Mouse (Mus musculus) thymus, adult 2 months (tissue): Measurements from ENCODE around the gene Zfp597. TPM values are rescaled to one million over a fixed set of nuclear protein-coding genes. Genes with fewer than 3 reads are reported as not detected.
"Not testable (repeated sequence)": the region's sequence is repeated elsewhere in the genome, so short reads cannot be mapped to it uniquely, and the experiment has no call there.

Source experiments
- DNase-seq: peaks from one replicate; pipeline ENCODE4 v3.0.0; 2021
- H3K27ac ChIP-seq: fragments of 200-500 bp; 2 replicates; pipeline ENCODE4 v1.5.1; 2012; ENCODE audit warnings: low read length, control low read depth; ENCODE audit not compliant: control insufficient read depth, insufficient read depth
- H3K27me3 ChIP-seq: fragments of 200-500 bp; 2 replicates; pipeline ENCODE4 v1.6.1; 2012; ENCODE audit warnings: mild to moderate bottlenecking, low read length, moderate library complexity, mixed read lengths; ENCODE audit not compliant: control insufficient read depth, insufficient read depth
- H3K36me3 ChIP-seq: fragments of 200-500 bp; 2 replicates; pipeline ENCODE4 v1.6.1; 2012; ENCODE audit warnings: mild to moderate bottlenecking, low read length, moderate library complexity; ENCODE audit not compliant: control insufficient read depth, insufficient read depth
- H3K4me1 ChIP-seq: fragments of 200-500 bp; replicated peaks from 2 replicates; pipeline ENCODE4 v1.6.1; 2012; ENCODE audit warnings: low read length; ENCODE audit not compliant: control insufficient read depth, insufficient read depth
- H3K4me3 ChIP-seq: fragments of 200-500 bp; 2 replicates; pipeline ENCODE4 v1.5.1; 2012; ENCODE audit warnings: mild to moderate bottlenecking, low read length, control low read depth, moderate library complexity; ENCODE audit not compliant: control insufficient read depth, insufficient read depth
- CTCF ChIP-seq: fragments of 200-500 bp; IDR thresholded peaks from 2 replicates; pipeline ENCODE4 v1.5.1; 2012; ENCODE audit warnings: mild to moderate bottlenecking, control low read depth, low read length, moderate library complexity, borderline replicate concordance; ENCODE audit not compliant: control insufficient read depth, poor library complexity, insufficient read depth; ENCODE audit errors: extremely low read depth
- POLR2A ChIP-seq: fragments of 200-500 bp; IDR thresholded peaks from 2 replicates; pipeline ENCODE4 v1.6.1; 2012; ENCODE audit warnings: mild to moderate bottlenecking, low read length, control low read depth, moderate library complexity; ENCODE audit not compliant: control insufficient read depth, poor library complexity, insufficient read depth; ENCODE audit errors: extremely low read depth
- WGBS: fragments of 180-500 bp; shearing (Covaris S2); methylation state at CpG from one replicate; pipeline ENCODE4 v1.1.7; 2018; 5-methylcytosine and 5-hydroxymethylcytosine counted together
- polyA plus RNA-seq: library from polyadenylated mRNA; depleted of rRNA; stranded (reverse); fragments of >200 nt; gene quantifications from 2 replicates; pipeline ENCODE4 v1.2.3, GENCODE M21; 2012; rRNA removed

The Zfp597 gene
- polyA plus RNA-seq, 1 experiment: 7.5 TPM

- no peaks in the 10 kb centered on the region for H3K4me1 ChIP-seq
- WGBS: 91% methylated on average over 2 of the region's 2 CpGs
- H3K4me3 ChIP-seq: no peak overlapping the region
- TF ChIP-seq POLR2A: no peak
- TF ChIP-seq CTCF: no peak
- no peak overlapping the region for H3K27ac ChIP-seq
- DNase-seq: no peak
- H3K27me3 ChIP-seq: no peaks in the 10 kb centered on the region; the same call in 1 of the 2 replicates
- no peaks in the 10 kb centered on the region for H3K36me3 ChIP-seq
Observed at GRCm38 (mm10) chr16:3835461-3835860, 48.9 kb downstream of the Zfp597 start.

GRCm38 (mm10) chr16:3830588-3831109, 53.7 kb downstream of the Zfp597 start, which contains the start of gene Olfr15:
Gene Olfr15, plus strand, starts transcription at chr16:3830878.
- Histone ChIP-seq H3K4me1 (no peaks in the 10 kb centered on the region), H3K36me3 (no peaks in the 10 kb centered on the region), H3K27me3 (no peaks in the 10 kb centered on the region), H3K27ac (no peak within 1 kb of the TSS), H3K4me3 (no peak within 1 kb of the TSS)
- DNase-seq: no peak
- no peak for TF ChIP-seq POLR2A
- TF ChIP-seq CTCF: no peak

DNA sequence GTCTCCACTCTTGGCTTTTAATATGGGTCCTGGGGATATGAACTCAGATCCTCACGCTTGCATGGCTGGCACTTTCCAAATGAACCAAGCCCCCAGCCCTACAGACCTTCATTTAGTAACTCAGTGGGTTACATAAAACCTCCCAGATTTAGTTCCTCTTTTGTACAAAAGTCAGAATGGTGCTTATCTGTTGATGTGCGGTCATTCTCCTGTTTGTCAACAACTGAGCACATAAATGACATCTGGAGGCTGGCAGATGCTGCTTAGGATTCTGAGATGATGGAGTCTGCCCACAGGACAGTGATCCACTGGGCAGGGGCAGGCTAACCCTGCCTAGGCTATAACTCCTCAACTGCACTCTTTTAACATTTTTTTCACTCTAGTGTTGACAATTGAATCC, 54.6 kb downstream of the Zfp597 start:
- Histone ChIP-seq H3K4me1 (no peaks in the 10 kb centered on the region), H3K4me3 (no peak overlapping the region), H3K27me3 (no peaks in the 10 kb centered on the region), H3K27ac (no peak overlapping the region), H3K36me3 (no peaks in the 10 kb centered on the region)
- WGBS: 70% methylated on average over 2 of the region's 2 CpGs
- no peak for DNase-seq
- TF ChIP-seq CTCF: no peak
- TF ChIP-seq POLR2A: no peak

DNA sequence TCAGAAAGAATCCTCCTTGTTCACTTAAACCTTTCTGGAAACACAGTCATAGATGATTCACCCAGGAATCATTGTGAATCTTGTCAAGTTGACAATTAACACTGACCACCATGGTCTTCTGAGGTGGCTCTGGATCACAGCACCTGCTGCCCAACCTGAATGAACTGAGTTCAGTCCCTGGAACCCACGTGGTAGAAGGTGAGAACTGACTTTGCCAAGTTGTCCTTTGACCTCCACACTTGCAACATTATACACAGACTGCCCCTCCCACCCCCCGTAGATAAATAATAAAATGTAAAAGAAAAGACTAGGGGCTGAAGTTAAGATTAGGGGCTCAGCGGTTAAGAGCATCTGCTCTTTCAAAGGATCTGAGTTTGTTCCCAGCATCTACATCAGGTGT, 56.3 kb downstream of the Zfp597 start:
- Histone ChIP-seq H3K36me3 (no peaks in the 10 kb centered on the region), H3K4me1 (no peaks in the 10 kb centered on the region), H3K27me3 (no peaks in the 10 kb centered on the region), H3K27ac (no peak overlapping the region), H3K4me3 (no peak overlapping the region)
- no peak for DNase-seq
- WGBS: 70% methylated on average over 3 of the region's 3 CpGs
- TF ChIP-seq CTCF (no peak), POLR2A (no peak)

GRCm38 (mm10) chr16:3820202-3820601, 64.2 kb downstream of the Zfp597 start:
- Histone ChIP-seq H3K27ac (no peak overlapping the region), H3K27me3 (no peaks in the 10 kb centered on the region), H3K4me3 (no peak overlapping the region), H3K4me1 (no peaks in the 10 kb centered on the region), H3K36me3 (no peaks in the 10 kb centered on the region)
- WGBS: 92% methylated on average over 2 of the region's 2 CpGs
- TF ChIP-seq POLR2A (no peak), CTCF (no peak)
- DNase-seq: no peak

- H3K27ac ChIP-seq, H3K4me1 ChIP-seq, H3K27me3 ChIP-seq, H3K36me3 ChIP-seq, H3K4me3 ChIP-seq, DNase-seq: not testable (repeated sequence)
- 77% methylated on average over 6 of the region's 6 CpGs for WGBS
Observed at GRCm38 (mm10) chr16:3814667-3815066, 69.7 kb downstream of the Zfp597 start.

Other genes starting within 250 kb of the Zfp597 start
- gene Mefv, start 166.5 kb downstream of the Zfp597 start, polyA plus RNA-seq: 0.83 and 1.3 TPM in 2 replicates
- gene Zfp263, start 140.5 kb downstream of the Zfp597 start, polyA plus RNA-seq: 15.7 and 16.0 TPM in 2 replicates
- not detected in 2 replicates for gene Olfr15, start 53.7 kb downstream of the Zfp597 start, polyA plus RNA-seq
- 1.1 and 1.3 TPM in 2 replicates for gene Zfp174, start 37.3 kb downstream of the Zfp597 start, polyA plus RNA-seq
- 107 and 115 TPM in 2 replicates for gene Naa60, start 12.2 kb downstream of the Zfp597 start, polyA plus RNA-seq
- not detected in 2 replicates for gene Gm20695, start 87 bp upstream of the Zfp597 start, polyA plus RNA-seq
- 9.0 and 12.0 TPM in 2 replicates for gene 1700037C18Rik, start 24.1 kb upstream of the Zfp597 start, polyA plus RNA-seq
- gene Cluap1, start 24.2 kb upstream of the Zfp597 start, polyA plus RNA-seq: 19.4 and 22.9 TPM in 2 replicates
- 136 and 157 TPM in 2 replicates for gene Nlrc3, start 92.1 kb upstream of the Zfp597 start, polyA plus RNA-seq
- 71.8 and 77.4 TPM in 2 replicates for gene Slx4, start 119.2 kb upstream of the Zfp597 start, polyA plus RNA-seq
- gene Dnase1, start 152.4 kb upstream of the Zfp597 start, polyA plus RNA-seq: 0.33 and 0.77 TPM in 2 replicates
- gene Trap1, start 193.3 kb upstream of the Zfp597 start, polyA plus RNA-seq: 90.9 and 94.2 TPM in 2 replicates